Mouse (Mus musculus): Measurements from ENCODE around the gene Gmeb1.

- TF ChIP-seq GATA1 (IDR thresholded peaks at IDR 0.05; ENCODE audit: borderline replicate concordance, low read length) = no peak
- TF ChIP-seq FLI1 (IDR thresholded peaks at IDR 0.05; ENCODE audit: low read length) = no peak
These were observed 44.6 kb upstream of the Gmeb1 start for GRCm38 (mm10) chr4:132306004-132306403.

Data from megakaryocyte, embryonic 14.5 days (primary cell).